Mouse (Mus musculus) cerebellum, adult 9-11 months (tissue): ENCODE measurements around the gene Atp4a.
"Not testable (repeated sequence)": the region's sequence is repeated elsewhere in the genome, so short reads cannot be mapped to it uniquely, and the experiment has no call there.

Experiments
- DNase-seq: peaks from one replicate; pipeline ENCODE4 v3.0.0; 2022

Atp4a gene

GRCm38 (mm10) chr7:30730064-30730722 lies 18.2 kb downstream of the Atp4a start:
- peak; percentile 47 for DNase-seq

GRCm38 (mm10) chr7:30736211-30736610 lies 24.2 kb downstream of the Atp4a start:
- no peak for DNase-seq

DNA sequence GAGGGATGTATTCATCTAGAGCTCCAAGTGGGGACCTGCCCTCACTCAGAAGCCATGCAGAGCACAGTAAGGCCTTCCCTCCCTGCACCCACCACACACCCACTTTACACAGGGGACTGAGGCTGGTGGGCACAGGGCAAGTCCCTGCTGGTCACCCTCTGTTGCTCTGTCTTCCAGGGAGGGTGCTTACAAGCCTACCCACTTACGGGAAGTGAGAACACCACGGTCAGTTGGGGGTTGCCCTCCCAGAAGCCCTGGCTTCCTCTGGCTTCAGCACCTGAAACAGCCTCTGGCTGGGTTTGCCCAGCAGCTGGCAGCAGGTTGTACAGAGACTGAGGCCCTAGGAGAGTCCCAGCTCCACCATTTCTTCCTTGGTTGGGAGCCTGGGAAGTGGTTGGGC lies 30.6 kb downstream of the Atp4a start:
- DNase-seq: not testable (repeated sequence)

- not testable (repeated sequence) for DNase-seq
Observed at GRCm38 (mm10) chr7:30743617-30744016, 31.6 kb downstream of the Atp4a start, which contains the start of gene Gapdhs. TSS of gene Gapdhs (minus strand) at chr7:30743681.

DNA sequence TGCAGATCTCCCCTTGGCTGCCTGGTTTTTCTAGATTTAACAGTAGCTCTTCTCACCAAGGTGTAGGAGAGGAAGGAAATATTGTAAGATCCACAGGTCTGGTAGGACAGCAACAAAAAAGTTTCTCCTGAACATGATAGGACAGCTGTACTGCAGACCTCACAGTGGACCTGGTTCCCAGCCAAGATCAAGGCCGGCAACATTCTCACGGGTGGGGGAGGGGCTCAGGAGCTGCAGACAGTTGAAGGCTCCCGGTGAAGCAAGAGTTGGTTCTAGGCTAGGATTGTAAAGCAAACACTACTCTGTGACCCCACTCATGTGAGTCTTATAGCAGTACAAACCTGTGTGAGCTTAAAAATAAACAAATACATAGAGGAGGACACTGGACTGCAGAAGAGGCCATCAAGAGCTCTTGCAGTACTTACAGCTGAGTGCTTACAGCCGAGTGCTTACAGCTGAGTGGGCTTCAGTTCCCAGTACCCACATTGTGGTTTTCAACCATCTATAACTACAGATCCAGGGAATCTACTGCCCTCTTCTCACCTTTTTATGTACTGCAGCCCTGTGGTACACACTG lies 32.1 kb downstream of the Atp4a start:
- DNase-seq: no peak

DNA sequence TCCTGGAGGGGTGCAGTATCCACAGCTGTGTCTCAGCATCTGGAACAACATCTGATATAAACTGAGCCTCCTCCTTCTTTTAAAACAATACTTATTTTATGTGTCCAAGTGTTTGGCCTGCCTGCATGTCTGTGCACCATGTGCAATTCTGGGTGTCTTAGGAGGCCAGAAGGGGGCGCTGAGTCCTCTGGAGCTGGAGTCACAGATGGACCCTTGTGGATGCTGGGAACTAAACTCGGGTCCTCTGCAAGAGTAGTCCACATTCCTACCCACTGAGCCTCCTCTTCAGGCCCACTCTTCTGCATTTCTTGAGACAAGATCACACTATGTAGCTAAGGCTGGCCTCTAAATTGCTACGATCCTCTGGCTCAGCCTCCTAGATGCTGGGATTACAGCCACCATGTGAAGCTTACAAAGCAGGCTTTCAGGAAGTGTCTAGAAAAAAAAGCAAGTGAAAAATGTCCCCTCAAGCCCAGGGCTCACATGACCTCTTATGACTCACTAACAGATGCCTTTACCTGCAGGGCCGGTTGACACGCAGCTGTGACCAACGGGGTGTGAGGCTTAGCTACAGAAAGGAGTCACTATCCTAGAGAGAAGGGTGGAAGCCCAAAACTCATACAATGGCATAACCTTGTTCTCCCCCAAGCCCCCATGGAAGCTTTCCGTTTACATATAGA lies 35.7 kb downstream of the Atp4a start:
- no peak for DNase-seq

DNA sequence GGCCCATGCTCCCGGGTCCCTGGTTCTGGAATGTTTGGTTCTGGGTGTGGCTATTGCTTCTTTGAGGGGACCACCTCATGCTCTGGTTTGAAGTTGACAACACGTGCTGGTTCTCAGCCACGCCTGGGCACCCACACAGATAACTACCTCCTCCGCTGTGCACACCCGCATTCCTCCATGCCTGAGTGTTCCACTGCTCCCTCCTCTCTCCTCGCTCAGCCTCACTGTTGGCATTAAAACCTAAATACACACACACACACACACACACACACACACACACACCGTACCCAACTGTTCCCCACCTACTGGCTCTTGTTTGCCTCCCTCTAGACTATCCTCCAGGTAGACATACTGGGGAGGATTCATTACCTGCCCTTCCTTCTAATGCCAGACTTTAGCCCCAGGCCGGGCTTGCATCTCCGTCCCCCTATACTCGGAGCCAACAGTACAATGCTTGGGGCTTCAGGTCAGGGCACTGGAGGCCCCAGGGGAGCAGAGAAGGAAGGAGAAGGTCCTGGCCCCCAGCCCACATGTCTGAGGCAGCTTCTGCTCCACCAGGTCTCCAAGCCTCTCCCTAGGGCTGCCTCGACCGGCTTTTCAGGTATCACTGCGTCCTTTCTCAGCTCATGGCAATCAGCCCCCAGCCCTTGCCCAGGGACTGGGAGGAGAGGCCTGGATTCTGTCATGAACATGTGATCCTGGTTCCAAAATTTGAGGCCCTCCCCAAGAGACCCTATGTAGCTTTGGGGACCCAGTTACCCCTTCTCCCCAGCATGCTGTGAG lies 38.0 kb downstream of the Atp4a start:
- DNase-seq: no peak

- no peak for DNase-seq
Observed at GRCm38 (mm10) chr7:30751086-30751669, 39.2 kb downstream of the Atp4a start, which contains the start of gene Sbsn. TSS of gene Sbsn (plus strand) at chr7:30751471.

DNA sequence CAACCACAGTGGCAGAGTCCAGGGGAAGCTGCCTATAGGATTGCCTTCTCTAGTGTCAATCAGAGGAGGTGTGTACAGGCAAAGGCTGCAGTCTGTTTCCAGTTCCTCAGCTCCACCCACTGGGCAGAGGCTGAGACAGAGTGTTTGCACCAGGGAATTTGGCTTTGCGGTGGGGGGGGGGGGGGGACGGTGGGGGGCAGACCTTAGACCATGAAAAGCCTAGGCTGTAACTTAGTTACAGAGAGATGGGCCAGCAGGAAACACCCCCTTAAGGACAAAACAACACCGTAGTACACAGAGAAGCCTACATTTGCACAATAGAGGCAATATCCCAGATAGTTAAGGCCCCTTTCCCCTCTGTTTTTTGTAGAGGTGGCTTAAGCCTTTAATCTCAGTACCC lies 45.0 kb downstream of the Atp4a start:
- no peak for DNase-seq

DNA sequence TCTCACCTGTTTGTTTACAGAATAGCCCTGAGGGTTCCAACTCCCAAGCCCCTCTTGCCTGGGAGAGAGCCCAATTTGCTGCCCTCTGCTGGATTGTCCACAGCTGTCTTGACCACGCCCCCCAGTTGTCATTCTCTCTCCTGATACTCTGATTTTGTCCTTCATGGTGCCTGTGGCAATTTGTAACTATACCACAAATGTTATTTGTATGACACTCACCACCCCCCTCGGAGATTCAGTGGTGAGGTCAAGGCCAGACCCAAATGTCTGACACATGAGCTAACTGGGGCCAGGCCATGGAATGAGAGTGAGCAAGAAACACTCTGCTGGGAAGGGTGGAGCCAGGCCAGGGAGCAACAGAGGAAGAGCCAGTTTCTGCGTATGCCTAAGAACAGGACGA lies 46.8 kb downstream of the Atp4a start:
- DNase-seq: no peak

DNA sequence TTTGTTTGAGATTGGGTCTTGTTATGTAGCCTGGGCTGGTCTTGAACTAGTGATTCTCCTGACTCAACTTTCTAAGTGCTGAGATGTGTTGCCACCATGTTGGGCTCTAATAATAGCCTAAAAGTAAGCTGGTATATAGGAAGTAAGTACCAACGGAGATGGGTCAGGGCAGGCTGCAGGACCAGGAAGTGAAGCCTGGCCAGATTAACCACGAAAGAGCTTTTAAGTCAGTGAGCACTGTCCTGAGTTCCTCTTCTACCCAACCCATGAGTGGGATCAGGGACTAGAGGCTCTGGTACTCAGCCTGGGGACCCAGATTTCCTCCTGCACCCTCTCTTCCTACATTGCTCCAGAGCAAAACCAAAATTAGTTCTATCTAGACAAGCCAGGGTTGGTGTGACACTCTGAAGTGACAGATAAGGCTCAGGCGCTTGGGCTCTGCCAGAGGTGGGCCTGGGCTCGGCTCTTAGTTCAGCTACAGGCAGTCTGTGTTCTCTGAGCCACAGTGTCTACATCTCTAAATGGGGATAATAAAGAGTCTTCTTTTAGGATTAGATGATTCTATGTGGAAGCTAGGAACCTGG lies 49.9 kb downstream of the Atp4a start:
- no peak for DNase-seq

GRCm38 (mm10) chr7:30763456-30763855 lies 51.4 kb downstream of the Atp4a start, which contains the start of gene Dmkn:
TSS of gene Dmkn (plus strand) at chr7:30763756.
- DNase-seq: no peak

- no peak for DNase-seq
Observed at GRCm38 (mm10) chr7:30765173-30765572, 53.2 kb downstream of the Atp4a start.

DNA sequence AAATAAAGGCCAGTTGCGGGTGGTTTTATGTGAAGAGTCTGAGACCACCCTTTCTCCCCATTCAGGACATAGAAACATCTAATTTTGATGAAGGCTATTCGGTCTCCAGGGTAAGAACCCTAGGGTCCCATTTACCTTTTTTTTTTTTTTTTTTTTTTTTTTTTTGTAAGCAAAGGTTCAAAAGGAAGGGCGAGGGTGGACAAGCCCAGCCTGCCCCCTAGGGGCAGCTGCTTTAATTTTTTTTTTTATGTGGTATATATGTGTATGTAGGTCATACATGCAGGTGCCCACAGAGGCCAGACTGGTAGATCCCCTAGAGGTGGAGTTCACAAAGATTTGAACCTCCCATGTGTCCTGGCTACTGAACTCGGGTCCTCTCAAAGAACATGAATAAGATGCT lies 54.4 kb downstream of the Atp4a start:
- DNase-seq: no peak

DNA sequence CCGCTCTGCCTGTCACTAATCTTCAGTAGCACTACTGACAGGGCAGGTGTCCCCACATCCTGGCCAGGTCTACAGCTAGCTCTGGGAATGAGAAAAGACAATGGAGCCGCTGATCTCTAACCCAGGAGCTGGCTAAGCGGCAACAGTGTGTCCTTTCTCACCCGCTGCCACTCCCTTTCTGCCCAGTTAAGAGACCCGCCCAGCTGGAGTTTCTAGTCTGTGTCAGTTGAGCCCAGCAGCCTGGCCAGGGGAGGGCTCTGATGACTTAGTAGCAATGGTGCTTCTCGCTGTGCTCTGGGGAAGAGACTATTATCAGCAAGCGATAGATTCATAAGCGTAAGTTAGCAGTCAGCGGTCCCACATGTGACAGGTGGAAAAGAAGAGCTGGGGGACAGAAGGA lies 57.2 kb downstream of the Atp4a start:
- no peak for DNase-seq
